Mouse (Mus musculus) testis, adult 2 months (tissue): ENCODE measurements at regions not wholly inside any gene's neighbourhood (a gene's known extent, or its start where the extent isn't known, plus 50 kb on each side); places are given as distances from the start of the nearest gene placed in this dataset.

Source experiments
- CTCF ChIP-seq: fragments of 200-500 bp; IDR thresholded peaks from 2 replicates; pipeline ENCODE4 v1.5.1; 2012; ENCODE audit warnings: low read depth, mild to moderate bottlenecking, inconsistent platforms, low read length, moderate library complexity; ENCODE audit not compliant: control insufficient read depth, insufficient read depth, insufficient replicate concordance
- POLR2A ChIP-seq: fragments of 200-500 bp; IDR thresholded peaks from 2 replicates; pipeline ENCODE4 v1.6.1; 2012; ENCODE audit warnings: low read depth, mild to moderate bottlenecking, inconsistent platforms, low read length, moderate library complexity; ENCODE audit not compliant: control insufficient read depth

- TF ChIP-seq CTCF (no peak), POLR2A (no peak)
Observed at GRCm38 (mm10) chr14:48842861-48843260, 169.2 kb upstream of the Otx2 start.
